Mouse (Mus musculus) A20 (cell line): ENCODE results near the gene Fam227b.

Experiments
- DNase-seq: peaks from one replicate; pipeline ENCODE4 v3.0.0-alpha.2; 2011; ENCODE audit warnings: low read depth, low spot score

Fam227b gene

DNA sequence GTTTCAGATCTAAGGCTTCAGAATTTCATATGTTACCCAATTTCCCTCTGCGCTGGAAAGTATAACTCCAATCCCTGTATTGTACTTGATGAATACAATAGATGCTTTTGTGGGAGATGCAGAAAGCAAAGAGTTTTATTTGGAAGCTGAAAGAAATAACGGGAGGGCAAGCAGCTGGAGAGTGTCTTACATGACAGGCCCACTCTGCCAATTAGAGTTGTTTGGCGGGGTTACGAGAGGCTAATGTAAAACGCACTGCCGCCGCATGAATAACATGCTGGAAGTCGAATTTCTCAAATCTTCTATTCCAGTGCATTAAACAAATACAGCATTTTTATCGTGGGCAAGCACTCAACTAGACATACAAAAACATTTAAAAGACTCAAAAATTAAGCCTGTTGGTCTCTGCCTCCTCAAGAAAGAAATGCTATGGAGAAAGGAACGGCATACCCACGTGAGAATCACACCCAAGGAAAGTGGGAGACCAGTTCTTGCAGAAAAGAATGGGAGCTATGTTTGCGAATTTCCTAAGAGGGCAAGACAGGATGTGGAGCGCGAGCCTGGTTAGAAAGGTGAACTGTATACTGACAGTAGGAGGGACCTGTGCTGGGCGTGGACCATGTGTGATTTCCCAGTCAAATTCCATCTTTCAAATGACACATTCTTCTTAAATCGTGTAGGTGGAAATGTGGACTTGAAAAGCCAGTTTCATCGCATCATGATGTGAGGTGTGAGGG lies 90.6 kb downstream of the Fam227b start:
- no peak for DNase-seq

DNA sequence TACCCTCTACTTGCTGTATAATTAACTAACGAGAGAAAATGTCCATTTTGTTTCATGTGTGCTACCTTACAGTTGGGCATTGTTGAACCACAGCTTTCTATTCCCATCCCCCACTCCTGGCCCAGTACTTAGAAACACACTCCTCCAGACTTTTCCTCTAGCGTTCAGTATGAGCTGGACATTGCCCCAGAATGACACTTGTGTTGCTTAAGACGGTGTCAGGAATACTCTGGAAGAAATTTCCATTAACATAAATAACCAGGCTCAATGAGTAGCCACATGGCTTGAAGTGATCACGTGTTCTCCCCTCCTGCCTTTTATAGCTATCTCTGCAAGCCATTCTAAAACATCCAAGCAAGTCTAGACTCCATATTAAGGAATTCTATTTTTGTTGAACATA lies 91.2 kb downstream of the Fam227b start:
- no peak for DNase-seq

DNA sequence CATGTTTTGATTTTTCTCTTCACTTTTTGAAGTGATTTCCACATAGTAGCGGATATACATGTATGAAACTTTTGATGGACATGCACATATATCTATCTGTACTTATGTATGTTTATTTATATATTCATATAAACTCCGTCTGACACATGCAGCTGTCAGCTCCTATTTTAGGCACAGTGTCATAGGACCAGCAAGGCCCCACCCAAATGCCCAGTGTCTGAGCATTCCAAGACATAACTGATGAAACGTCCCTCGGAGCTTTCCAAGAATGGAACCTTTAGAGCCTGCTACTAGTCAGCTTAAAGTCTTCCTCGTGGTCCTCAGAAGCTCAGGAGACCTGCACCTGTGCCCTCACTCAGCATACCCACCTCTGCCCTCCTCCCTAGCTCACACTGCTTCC lies 98.1 kb downstream of the Fam227b start:
- DNase-seq = no peak

DNA sequence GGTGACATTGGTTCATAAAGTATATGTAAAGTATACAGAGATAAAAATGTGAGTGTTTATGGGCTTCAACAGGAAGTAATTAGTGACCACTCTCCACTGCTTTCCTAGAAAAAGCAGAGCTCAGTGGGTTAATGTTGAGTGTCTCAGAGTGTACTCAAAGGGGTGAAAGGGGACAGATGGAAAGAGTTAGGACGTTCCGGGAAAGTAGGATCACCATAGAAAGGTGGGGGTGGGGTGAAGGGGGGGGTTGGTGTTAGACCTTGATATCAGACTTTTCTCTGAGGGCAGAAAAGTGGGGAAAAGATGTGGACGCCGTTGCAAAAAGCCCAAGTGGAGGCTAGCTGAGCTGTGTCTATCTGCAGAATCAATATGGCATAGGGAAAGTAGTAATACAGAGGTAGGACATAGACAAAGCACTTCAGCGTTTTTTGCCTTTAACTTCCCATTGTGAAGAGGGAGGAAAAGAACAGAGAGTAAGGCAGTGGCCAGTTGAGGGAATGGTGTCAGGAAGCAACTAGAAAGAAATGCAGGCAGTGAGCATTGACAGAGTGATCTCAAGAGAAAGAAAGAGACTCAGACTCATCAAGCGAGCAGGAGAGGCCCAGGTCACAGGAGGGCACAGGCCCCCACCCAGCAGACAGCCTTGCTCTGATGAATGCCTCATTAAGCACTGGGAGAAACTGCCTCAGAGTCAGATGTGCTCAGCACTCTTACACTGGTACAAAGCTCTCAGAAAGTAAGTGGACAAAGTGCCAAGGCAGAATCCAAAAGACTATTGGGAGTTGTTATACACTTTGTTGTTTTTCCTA lies 98.9 kb downstream of the Fam227b start:
- no peak for DNase-seq

DNA sequence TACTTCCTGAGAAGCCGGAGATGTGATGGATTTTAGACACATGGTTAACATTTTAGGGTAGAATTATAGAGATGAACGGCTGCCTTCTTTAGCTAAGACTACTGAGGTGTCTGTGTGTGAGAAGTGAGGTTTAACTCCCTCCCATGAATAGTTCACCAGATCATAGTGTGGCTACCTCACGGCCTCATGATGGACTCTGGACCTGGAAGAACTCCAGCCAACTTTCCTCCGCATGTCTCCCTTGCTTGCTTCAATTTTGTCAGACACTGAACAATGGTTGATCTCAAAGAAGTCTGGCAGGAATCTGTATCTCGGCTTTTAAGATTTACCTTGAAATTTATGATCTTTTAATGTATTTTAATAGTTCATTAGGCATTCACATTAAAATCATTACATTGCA lies 106.2 kb downstream of the Fam227b start:
- DNase-seq = no peak

DNA sequence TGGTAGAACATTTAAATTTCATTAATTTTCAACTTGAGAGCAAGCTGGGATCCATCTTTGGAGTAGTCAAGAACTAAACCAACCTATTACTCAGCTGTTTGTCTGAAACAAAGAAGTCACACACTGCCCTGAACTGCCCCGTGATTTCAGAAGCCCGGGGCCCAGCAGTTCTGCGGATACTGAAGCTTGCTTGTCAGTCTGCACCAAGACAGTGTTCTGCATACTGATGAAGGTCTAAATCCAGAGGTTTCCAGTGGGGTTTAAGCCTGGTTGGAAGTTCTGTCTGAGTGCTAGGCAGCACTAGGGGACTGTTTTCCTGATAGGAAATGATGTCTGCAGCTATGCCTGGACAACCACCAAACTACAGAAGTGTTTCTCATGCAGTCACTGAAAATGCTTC lies 109.1 kb downstream of the Fam227b start:
- DNase-seq = no peak

DNA sequence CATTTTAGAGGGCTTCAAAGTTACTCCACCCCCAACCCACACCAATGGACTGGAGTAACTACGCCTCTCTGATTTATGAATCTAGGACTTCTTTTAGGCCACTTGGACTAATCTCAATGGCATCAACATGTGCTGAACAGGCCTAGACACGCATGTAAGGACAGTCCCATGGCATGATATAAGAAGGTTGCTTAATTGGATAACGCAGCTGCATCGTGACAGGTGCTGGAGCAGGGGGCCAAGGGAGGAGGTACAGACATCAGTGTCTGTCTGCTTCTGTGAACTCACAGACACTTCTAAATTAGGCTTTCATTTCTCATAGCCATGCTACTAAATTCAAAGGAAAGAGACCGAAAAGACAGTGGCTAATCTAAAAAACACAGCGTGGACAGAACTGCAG lies 110.6 kb downstream of the Fam227b start:
- DNase-seq = no peak

DNA sequence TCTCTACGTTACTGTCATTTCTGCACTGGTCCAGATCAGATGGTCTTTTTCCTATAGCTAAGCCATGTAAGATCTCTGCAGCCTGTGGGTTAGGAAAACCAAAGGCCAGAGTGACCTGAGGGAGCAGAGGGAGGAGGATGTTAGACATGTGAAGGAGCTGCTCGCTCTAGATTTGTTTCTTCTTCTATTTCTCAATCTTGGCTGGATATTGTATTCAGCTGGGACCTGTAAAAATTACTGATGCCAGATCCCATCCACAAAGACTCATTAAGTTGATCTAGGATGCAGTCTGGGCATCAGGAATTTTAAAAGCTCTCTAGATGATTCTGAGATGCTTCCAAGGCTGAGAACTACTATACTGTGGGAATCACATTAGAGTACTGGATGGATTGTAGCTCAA lies 111.2 kb downstream of the Fam227b start:
- no peak for DNase-seq

DNA sequence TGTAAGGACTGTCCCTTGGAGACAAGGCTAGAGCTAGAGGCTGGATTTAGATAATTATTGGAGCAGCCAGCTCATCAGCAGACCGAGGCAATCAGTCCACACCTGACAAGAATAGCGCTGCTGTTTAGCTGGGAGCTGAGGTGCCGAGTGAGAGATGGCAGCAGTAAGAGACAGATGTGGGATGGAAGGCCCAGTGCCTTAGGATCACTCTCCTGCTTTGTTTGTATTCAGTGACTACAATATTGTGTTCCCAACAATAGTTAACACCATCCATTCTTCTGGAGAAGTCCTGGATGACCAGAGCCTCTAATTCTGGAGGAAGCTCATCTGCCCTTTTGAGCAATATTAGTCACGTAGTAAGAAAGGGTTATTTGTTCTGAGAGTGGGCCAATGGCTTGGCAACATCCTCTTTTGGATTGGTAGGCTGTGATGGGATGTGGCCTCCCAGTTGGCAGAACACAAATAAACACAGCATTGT lies 112.4 kb downstream of the Fam227b start:
- no peak for DNase-seq

DNA sequence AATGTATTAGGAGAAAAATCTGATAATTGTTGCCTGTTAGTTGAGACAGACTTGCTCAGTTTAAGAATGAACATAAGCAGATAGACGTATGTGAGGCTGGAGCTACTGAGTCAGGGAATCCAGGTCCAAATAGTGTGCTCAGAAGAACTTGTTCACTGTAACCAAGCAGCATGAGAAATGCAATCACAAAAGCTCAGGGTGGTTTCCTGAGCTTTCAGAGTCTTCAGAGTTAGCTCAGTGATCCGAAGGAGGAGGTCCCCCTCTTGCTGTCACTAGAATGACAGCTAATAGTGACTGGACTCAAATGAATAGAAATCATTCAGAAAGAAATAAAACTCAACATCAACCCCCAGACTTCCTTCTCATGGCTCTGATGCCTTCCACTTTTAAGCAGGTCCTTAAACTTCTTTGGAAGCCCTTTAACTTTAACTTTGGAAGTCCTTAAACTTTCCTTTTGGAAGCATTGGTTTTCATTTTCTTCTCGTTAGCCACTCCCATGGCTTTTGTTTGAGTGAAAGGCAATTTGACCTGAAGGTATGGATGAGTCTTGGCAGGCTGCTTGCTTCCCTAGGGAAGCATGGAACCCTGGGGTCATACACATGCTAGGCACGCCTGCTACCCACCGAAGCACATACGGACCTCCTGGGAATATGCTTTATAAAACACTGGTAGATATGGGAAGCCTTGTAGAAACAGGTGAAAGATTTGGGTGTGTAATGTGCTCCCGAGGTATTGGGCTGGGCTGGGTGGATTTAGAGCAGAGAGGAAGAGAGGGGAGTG lies 113.4 kb downstream of the Fam227b start:
- no peak for DNase-seq

DNA sequence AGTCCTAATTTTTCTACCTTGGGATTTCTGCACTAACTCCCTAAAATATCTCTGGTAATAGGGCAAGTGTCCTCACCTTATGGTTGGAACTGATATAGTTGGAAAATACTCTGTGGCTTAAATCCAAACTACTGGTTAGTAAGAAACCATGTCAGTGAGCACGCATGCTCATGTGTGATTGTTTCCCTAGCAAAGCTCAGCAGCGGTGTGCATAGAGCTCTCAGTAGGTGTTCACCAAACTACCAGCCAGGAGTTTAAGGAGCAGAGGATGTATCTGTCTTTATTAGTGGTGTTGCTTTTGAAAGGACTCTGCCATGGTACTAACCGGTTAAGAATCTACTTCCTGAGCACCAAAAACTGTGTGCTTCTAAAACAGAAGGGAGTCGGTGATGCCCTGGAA lies 115.7 kb downstream of the Fam227b start:
- no peak for DNase-seq

DNA sequence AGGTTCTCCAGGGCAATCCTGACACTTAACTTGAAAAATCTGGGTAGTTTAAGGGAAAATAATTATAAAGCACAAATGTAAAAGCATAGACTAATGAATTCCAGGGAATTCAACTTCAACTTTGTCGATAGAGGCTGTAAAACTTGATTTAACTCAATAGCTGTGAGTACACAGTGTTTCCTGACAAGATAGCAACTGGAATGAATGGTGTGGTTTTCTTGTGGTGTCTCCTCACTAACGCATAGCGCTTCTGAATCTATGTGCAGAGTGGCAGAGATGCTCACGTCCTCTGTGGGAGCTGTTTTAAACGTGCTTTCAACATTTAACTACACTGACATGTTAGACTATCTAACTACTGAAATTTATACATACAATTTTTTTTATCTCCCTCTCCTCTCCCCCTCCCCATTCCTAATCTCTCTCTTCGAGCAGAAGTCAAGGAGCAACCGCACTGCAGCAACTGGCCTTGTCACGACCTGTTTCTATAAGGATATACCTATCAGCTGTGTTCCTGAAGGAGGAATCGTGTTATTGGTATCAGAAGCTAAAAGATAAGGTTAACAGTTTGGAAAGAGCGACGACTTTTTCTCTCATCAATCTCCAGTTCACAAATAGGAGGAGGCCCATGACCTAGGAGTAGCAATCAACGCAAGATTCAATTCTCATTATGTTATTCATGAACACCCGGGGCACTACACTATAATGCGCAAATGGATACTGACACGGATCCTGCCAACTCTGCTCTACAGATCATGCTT lies 116.6 kb downstream of the Fam227b start:
- DNase-seq = no peak

DNA sequence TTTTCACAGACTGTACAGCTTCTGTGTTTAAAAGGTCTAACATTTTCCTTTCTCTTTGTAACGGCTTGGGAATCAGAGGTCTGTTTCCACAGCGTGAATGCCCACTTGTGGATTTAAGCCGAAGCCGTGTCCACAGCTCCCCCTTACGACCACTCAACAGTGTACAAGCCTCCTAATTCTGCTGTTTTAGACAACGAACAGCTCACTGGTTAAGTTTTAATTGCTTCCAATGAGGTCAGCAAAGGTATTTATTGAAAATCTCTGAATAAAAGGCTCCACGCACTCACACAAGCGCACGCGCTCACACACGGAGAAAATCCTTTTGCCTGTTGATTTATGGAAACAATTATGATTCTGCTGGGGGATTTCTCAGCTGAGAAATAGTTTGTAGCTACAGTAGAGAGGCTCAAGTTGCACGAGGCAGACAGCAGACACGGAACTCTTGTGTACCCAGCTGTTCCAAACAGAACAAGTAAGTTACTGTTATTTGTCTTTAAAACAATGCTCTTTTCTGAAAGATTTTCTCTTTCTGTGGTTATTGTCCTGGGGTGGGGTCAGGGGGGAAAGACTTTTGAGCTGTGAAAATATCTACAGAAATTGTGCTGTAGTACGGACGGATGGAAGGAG lies 117.3 kb downstream of the Fam227b start, which contains the start of gene Fgf7:
Gene Fgf7, plus strand, starts transcription at position 280 of the 627 bp plus-strand sequence.
- DNase-seq = no peak

DNA sequence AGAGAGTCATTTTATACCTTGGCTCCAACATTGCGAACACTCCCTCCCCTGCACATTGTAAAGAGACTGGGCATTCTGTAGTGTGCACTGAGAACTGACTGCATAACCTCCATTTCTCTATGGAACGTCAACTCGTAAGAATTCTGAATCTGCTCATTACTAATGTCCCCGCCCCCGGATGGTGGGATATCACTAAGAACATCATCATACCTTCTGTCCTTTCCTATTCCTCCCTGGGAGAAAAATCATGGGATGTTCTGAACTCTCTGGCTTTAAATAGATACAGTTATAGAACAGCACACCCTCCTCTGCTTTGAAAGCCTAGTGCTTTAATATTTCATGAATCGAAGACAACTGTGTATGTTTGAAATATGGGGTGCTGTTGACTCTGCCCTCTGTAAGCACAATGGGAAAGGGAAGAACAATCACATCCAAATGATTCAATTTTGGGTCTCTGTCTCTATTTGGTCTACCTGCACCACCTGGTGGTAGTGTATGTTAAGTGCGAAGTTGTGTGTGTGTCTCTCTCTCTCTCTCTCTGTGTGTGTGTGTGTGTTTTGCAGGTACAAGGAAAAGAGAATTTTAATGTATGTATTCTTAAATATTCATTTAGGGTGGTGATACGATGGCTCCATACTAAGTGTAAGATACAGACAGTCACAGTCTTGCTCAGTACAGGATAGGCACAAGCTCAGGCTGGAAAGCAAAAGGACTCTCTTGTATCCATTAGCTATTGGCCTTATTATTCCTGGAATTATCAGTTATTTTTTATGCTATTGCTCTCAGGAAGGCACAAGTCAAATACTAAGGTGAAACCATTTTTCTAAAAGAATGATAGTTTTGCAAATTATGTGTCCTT lies 118.5 kb downstream of the Fam227b start:
- DNase-seq = peak; percentile 35

DNA sequence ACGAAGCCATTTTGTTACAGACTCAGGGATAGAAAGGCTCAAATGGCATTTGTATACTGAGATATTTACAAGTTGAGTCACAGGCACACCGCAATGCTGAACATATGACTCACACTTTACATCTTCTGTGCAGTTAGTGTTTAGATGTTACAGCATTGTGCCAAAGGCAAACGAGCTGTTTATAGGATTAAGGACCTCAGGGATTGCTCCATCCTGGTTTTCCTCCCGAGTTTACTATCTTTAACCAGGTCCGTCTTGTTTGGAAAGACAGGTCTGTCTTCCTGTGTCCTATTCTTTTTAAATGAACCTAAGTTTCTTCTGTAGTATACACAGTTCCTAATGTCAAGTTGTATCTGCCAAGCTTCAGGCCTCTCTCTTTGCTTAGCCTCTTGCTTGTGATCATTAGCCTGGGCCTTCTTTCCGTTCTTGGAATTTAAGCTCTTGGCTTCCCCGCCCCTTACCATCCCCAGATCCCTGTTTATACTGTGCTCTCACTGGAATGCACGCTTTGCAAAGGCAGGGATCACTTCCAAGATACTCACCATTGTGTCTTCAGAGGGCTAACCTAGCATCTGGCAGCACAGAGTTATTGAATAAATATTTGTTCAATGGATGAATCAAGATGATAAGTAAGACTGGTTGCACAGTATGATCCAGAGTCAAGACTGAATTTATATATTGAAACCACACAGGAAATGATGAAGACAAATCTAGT lies 120.5 kb downstream of the Fam227b start:
- DNase-seq = no peak

DNA sequence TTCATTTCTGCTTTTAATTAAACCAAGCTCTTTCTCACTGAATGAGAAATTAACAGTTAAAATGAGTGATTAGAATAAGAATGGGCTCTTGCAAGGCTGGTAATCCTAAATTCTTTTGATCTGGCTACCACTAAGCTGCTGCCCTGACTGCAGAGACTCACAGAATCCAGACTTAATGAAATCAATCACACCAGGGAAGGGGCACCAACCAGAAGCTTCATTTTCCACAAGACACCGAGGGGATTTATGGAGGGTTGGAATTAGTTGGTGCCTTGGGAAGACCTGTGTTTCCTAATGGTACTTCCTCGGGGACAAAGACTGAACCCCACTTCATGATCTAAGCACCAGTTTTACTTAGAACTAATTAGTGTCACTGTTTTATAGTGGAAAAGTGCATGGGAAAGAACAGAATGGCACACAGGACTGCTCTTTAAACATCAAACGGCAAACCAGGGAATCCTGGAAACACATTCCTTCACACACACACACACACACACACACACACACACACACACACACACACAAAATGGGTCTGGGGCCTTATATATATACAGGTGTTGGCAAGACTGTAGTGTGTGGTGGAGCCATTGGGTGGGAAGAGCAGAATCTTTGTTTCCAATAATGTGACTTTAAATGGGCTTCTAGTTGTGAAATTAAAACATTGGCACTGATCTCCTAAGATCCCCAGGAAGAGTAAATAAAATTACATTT lies 135.9 kb downstream of the Fam227b start:
- DNase-seq = no peak

DNA sequence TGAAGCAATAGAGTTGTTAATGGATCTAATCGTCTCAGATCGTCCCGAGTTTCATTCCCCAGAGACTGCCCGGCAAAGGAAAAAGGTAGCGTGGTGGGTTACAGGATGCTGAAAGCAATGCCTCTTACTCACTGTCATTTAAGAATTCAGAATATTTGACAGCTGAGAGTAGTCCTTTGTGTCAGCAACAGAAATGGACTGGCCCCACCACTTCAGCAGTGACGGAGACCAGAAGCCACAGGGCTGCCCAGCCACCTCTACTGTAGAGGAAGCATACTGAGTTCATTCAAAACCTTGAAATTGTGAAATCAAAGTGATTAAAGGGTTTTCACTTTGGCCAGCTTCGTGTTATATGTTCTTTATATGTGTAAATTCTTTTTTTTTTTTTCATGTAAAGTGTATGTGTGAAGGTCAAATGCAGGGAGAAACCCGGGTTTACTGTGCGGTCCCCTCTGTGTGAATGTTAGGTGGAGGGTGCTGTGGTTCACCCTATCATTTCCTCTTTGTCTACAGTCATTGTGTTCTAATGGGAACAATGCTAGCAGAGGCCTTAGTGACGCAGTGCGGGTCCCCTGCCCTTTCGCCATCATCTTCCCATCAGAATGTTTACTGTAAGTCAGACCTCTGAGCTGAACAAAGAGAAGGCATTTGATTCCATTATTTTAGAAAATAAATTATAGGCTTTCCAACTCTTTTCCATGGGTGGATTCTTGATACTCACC lies 136.7 kb downstream of the Fam227b start:
- DNase-seq = no peak

DNA sequence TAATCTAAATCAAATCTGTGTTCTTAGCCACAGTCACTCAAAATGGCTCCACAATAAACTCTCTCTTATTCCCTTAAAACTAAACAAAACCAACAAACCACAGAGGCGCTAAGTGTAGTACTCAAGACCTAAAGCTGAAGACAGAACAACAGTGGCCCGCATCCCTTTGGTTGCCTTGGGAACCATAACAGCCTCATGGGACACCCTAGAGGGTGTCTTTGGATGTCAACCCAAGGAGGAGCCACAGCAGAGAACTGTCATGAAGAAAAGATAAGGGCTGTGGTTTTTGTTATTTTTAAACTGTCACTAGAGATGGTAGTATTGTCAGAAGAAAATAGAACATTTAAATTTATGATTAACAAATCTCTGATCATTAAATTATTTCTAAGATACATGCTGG lies 145.1 kb downstream of the Fam227b start:
- no peak for DNase-seq
